Mouse (Mus musculus): ENCODE results near the gene Nim1k. TPM values are rescaled to one million over a fixed set of nuclear protein-coding genes. Genes with fewer than 3 reads are reported as not detected.
A peak's percentile ranks its signal among the peaks of the same experiment; 100 is the strongest.
"Not testable (repeated sequence)": the region's sequence is repeated elsewhere in the genome, so short reads cannot be mapped to it uniquely, and the experiment has no call there.

Nim1k gene
- polyA plus RNA-seq, 1 experiment from 2014 or later = 1.2 TPM

DNA sequence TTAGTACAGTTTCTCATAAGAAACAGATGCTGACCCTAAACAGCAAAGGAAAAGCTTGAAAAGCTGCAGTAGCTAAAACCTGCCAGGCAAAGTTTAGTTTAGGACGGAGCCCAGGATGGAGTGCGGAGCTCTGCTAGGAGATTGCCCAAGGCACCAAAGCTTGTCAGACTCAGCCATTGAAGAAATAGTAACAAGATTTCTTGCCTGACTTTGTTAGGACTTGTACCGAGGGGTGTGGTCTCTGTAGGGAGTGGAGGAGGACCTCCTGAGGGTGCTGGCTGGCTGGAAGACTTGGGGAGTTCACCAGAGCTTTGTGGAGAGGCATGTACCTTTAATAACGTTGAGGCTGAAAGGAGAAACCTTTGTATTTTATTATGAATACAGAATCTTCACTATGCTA is 60.0 kb downstream of the Nim1k start:
- no peaks in the 10 kb centered on the region for H3K27me3 ChIP-seq (ENCODE audit: insufficient read depth, low read length)
- no peak overlapping the region for H3K4me3 ChIP-seq (replicated peaks; ENCODE audit: low read depth, low read length)
- no peak for TF ChIP-seq CTCF (IDR thresholded peaks at IDR 0.05; ENCODE audit: low read depth)
- no peak overlapping the region for H3K9ac ChIP-seq (ENCODE audit: low read depth, low read length)
- ATAC-seq (replicated peaks; ENCODE audit: low FRiP score, low read depth) (no peak), DNase-seq (ENCODE audit: low spot score) (no peak)
- peaks cover 12% of the 10 kb centered on the region for H3K36me3 ChIP-seq (ENCODE audit: insufficient read depth, low read length)
- H3K9me3 ChIP-seq (replicated peaks; ENCODE audit: low read length) = no peaks in the 10 kb centered on the region
- no peak overlapping the region for H3K4me2 ChIP-seq (ENCODE audit: low read length)
- WGBS = 68% methylated on average over 4 of the region's 4 CpGs
- peaks cover 4% of the 10 kb centered on the region; the same call in 1 of the 2 replicates for H3K4me1 ChIP-seq (replicated peaks; ENCODE audit: insufficient read depth, low read length)
- H3K27ac ChIP-seq = no peak overlapping the region

DNA sequence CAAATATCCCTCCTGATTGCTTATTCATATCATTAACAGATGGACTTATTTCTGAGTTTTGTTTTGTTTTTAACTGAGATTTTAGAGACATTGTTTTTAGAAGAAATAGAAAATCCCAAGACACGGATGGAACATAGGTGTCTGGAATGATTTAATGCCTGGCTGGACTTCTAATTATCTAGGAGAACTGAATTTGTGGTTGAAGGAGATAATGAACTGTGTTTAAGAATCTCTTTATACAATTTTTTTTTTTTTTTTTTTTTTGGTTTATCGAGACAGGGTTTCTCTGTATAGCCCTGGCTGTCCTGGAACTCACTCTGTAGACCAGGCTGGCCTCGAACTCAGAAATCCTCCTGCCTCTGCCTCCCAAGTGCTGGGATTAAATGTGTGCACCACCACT is 63.7 kb downstream of the Nim1k start:
- Histone ChIP-seq H3K4me3 (replicated peaks; ENCODE audit: low read depth, low read length) (peak overlapping the region; percentile 73), H3K9ac (ENCODE audit: low read depth, low read length) (peak overlapping the region; percentile 71; the same call in 1 of the 2 replicates), H3K4me2 (ENCODE audit: low read length) (peak overlapping the region; percentile 69)
- not testable (repeated sequence) for ATAC-seq (replicated peaks; ENCODE audit: low FRiP score, low read depth); DNase-seq (ENCODE audit: low spot score); H3K36me3 ChIP-seq (ENCODE audit: insufficient read depth, low read length); H3K27ac ChIP-seq; H3K9me3 ChIP-seq (replicated peaks; ENCODE audit: low read length); H3K27me3 ChIP-seq (ENCODE audit: insufficient read depth, low read length); H3K4me1 ChIP-seq (replicated peaks; ENCODE audit: insufficient read depth, low read length)
- 50% methylated on average over 3 of the region's 3 CpGs for WGBS

- no peak for ATAC-seq (replicated peaks; ENCODE audit: low FRiP score, low read depth)
- H3K9me3 ChIP-seq (replicated peaks; ENCODE audit: low read length) = no peaks in the 10 kb centered on the region
- WGBS = 2% methylated on average over 7 of the region's 7 CpGs
- peak overlapping the region; percentile 93 for H3K27ac ChIP-seq
- H3K9ac ChIP-seq (ENCODE audit: low read depth, low read length) = peak overlapping the region; percentile 71
- peak overlapping the region; percentile 69 for H3K4me2 ChIP-seq (ENCODE audit: low read length)
- H3K36me3 ChIP-seq (ENCODE audit: insufficient read depth, low read length) = no peaks in the 10 kb centered on the region
- H3K27me3 ChIP-seq (ENCODE audit: insufficient read depth, low read length) = no peaks in the 10 kb centered on the region
- no peak for TF ChIP-seq CTCF (IDR thresholded peaks at IDR 0.05; ENCODE audit: low read depth)
- H3K4me1 ChIP-seq (replicated peaks; ENCODE audit: insufficient read depth, low read length) = 0 out of 2 replicates have a peak, but pooled peaks cover 4% of the 10 kb centered on the region
- H3K4me3 ChIP-seq (replicated peaks; ENCODE audit: low read depth, low read length) = peak overlapping the region; percentile 73
- DNase-seq (ENCODE audit: low spot score) = peak; percentile 19
Observed at GRCm38 (mm10) chr13:119690876-119691620, 64.6 kb downstream of the Nim1k start.

DNA sequence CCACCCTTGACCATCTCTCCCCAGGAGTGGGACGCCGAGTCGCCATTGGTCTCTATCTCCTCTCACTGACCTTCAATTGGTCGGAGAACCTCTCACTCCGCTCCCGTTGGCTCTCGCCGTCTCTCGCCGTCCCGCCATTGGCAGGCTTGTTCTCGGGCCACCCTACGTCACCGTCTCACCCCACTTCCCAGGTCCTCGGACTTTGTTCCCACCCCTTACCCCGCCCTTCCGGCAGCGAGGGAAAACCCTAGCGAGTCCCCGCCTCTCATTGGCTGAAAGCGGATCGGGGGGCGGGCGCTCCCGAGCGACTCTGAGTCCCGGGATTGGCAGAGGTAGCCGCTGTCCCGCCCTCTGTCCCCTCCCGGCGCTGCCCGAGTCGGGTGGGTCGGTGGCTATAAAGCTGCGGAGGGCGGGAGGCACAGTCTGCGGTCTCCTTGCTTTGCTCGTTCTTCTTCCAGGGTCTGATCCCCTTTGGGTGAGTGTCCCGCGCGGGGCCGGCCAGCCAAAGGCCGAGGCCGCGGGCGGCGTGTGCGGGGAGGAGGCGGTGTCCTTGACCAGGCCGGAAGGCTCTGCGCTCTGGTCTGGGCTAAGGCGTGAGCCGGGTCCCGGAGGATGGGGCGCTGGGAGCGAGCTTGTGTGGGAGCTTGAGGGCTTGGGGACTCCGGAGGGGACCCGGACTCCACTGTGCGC is 65.5 kb downstream of the Nim1k start, which contains the start of gene Hmgcs1:
Hmgcs1 (plus strand) TSS at position 341 of the 690 bp plus-strand sequence.
- no peak for TF ChIP-seq CTCF (IDR thresholded peaks at IDR 0.05; ENCODE audit: low read depth)
- H3K4me2 ChIP-seq (ENCODE audit: low read length) = peak within 1 kb of the TSS; percentile 69
- no peaks in the 10 kb centered on the region for H3K36me3 ChIP-seq (ENCODE audit: insufficient read depth, low read length)
- peak within 1 kb of the TSS; percentile 73 for H3K4me3 ChIP-seq (replicated peaks; ENCODE audit: low read depth, low read length)
- H3K4me1 ChIP-seq (replicated peaks; ENCODE audit: insufficient read depth, low read length) = 0 out of 2 replicates have a peak, but pooled peaks cover 4% of the 10 kb centered on the region
- peak within 1 kb of the TSS; percentile 93 for H3K27ac ChIP-seq
- ATAC-seq (replicated peaks; ENCODE audit: low FRiP score, low read depth) (peak; percentile 100), DNase-seq (ENCODE audit: low spot score) (peak; percentile 100)
- WGBS = under 1% methylated on average over 57 of the region's 59 CpGs
- no peaks in the 10 kb centered on the region for H3K27me3 ChIP-seq (ENCODE audit: insufficient read depth, low read length)
- H3K9me3 ChIP-seq (replicated peaks; ENCODE audit: low read length) = no peaks in the 10 kb centered on the region
- peak within 1 kb of the TSS; percentile 71 for H3K9ac ChIP-seq (ENCODE audit: low read depth, low read length)

- peak overlapping the region; percentile 46 for H3K4me2 ChIP-seq (ENCODE audit: low read length)
- WGBS = 11% methylated on average over 5 of the region's 5 CpGs
Observed at GRCm38 (mm10) chr13:119689709-119690038, 66.0 kb downstream of the Nim1k start.

GRCm38 (mm10) chr13:119684416-119685177 is 71.1 kb downstream of the Nim1k start:
- Histone ChIP-seq H3K27me3 (ENCODE audit: insufficient read depth, low read length) (no peaks in the 10 kb centered on the region), H3K4me2 (ENCODE audit: low read length) (no peak overlapping the region), H3K36me3 (ENCODE audit: insufficient read depth, low read length) (no peaks in the 10 kb centered on the region), H3K4me1 (replicated peaks; ENCODE audit: insufficient read depth, low read length) (no peaks in the 10 kb centered on the region), H3K9ac (ENCODE audit: low read depth, low read length) (no peak overlapping the region), H3K27ac (no peak overlapping the region), H3K9me3 (replicated peaks; ENCODE audit: low read length) (no peaks in the 10 kb centered on the region), H3K4me3 (replicated peaks; ENCODE audit: low read depth, low read length) (no peak overlapping the region)
- DNase-seq (ENCODE audit: low spot score) = no peak
- TF ChIP-seq CTCF (IDR thresholded peaks at IDR 0.05; ENCODE audit: low read depth) = no peak
- ATAC-seq (replicated peaks; ENCODE audit: low FRiP score, low read depth) = no peak
- 54% methylated on average over 11 of the region's 11 CpGs for WGBS

More at GRCm38 (mm10) chr13:119689709-119690038, 66.0 kb downstream of the Nim1k start:
- ATAC-seq (replicated peaks; ENCODE audit: low FRiP score, low read depth) (no peak), DNase-seq (ENCODE audit: low spot score) (no peak)
- no peaks in the 10 kb centered on the region for H3K36me3 ChIP-seq (ENCODE audit: insufficient read depth, low read length)
- H3K9ac ChIP-seq (ENCODE audit: low read depth, low read length) = no peak overlapping the region
- H3K4me1 ChIP-seq (replicated peaks; ENCODE audit: insufficient read depth, low read length) = 0 out of 2 replicates have a peak, but pooled peaks cover 3% of the 10 kb centered on the region
- H3K9me3 ChIP-seq (replicated peaks; ENCODE audit: low read length) = no peaks in the 10 kb centered on the region
- H3K27ac ChIP-seq = no peak overlapping the region
- no peak for TF ChIP-seq CTCF (IDR thresholded peaks at IDR 0.05; ENCODE audit: low read depth)
- H3K27me3 ChIP-seq (ENCODE audit: insufficient read depth, low read length) = no peaks in the 10 kb centered on the region
- H3K4me3 ChIP-seq (replicated peaks; ENCODE audit: low read depth, low read length) = peak overlapping the region; percentile 29

Measured in kidney, postnatal 0 days (tissue).